Mouse (Mus musculus): ENCODE results near the gene Exosc2. TPM values are rescaled to one million over a fixed set of nuclear protein-coding genes. Genes with fewer than 3 reads are reported as not detected.
A peak's percentile ranks its signal among the peaks of the same experiment; 100 is the strongest.
"Not testable (repeated sequence)": the region's sequence is repeated elsewhere in the genome, so short reads cannot be mapped to it uniquely, and the experiment has no call there.

Gene Exosc2
- polyA plus RNA-seq, 1 experiment from 2014 or later = 52.2 TPM

DNA sequence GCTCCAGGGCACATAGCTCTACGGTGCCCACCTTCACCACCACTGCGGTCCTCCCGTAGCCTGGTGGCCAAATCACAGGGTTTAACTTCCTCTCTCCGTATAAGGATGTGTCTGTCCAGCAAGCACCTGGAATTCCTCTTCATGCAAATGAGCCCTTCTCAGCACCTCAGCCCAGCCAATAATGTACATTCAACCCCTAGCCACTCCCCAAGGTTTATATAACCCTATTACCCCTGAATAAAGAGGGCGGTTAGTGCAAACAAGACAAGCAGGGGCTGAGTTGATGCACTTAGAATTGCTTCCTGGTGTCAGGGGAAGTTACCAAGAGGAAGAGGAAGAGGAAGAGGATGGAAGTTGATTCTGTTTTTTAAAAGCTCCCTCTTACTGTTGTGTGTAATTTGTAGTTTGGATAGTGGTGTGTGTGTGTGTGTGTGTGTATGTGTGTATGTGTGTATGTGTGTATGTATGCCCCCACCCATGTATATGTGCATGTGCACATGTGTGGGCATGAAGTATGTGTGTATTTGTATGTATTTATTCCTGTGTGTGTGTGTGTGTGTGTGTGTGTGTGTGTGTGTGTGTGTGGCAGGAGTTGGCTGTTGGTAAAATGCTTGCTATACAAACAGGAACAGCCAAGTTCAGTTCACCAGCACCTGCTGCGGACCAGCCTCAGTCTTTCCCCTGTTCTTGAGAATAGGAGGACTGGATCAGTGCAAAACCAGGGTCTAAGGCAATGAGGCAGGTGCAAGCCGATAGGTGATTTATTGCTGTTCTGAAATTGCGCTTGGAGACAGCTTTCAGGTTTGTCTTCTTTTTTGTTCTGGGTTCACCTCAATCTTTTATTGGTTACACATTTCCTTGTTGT lies 7.3 kb upstream of the Exosc2 start:
- H3K4me3 ChIP-seq (replicated peaks; ENCODE audit: low read length) = no peak overlapping the region
- no peaks in the 10 kb centered on the region for H3K4me1 ChIP-seq (ENCODE audit: control insufficient read depth, insufficient read depth, low read length)
- WGBS = 45% methylated on average over 8 of the region's 8 CpGs
- no peak overlapping the region for H3K9ac ChIP-seq (ENCODE audit: low read length)
- no peaks in the 10 kb centered on the region for H3K9me3 ChIP-seq (replicated peaks; ENCODE audit: control insufficient read depth, low read length)
- no peak overlapping the region for H3K4me2 ChIP-seq (ENCODE audit: low read depth, low read length)
- H3K27ac ChIP-seq (ENCODE audit: low read length) = no peak overlapping the region
- peak; percentile 13; the same call in 1 of the 2 replicates for ATAC-seq (ENCODE audit: insufficient read depth, low FRiP score)
- no peaks in the 10 kb centered on the region for H3K36me3 ChIP-seq (ENCODE audit: control insufficient read depth, insufficient read depth, low read length)
- H3K27me3 ChIP-seq (ENCODE audit: control insufficient read depth, insufficient read depth, low read length) = no peaks in the 10 kb centered on the region; the same call in 1 of the 2 replicates

DNA sequence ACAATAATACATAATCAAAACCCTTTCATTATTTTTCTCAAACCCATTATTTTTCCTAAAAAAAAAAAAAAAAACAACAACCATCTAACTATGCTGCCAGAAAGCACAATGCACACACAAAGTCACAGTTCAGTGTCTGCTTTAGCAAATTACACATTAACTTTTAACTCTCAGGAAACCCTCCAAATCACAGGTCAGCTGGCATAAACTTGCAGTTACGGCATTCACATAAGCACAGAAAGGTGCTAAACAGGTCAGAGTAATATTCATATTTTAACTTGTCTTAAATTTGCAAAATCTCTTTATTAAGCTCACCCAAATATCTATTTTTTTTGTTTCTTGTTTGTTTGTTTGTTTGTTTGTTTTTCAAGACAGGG lies 6.7 kb upstream of the Exosc2 start:
- Histone ChIP-seq H3K4me1 (ENCODE audit: control insufficient read depth, insufficient read depth, low read length) (no peaks in the 10 kb centered on the region), H3K9me3 (replicated peaks; ENCODE audit: control insufficient read depth, low read length) (no peaks in the 10 kb centered on the region), H3K4me2 (ENCODE audit: low read depth, low read length) (no peak overlapping the region), H3K9ac (ENCODE audit: low read length) (no peak overlapping the region), H3K4me3 (replicated peaks; ENCODE audit: low read length) (no peak overlapping the region), H3K36me3 (ENCODE audit: control insufficient read depth, insufficient read depth, low read length) (no peaks in the 10 kb centered on the region), H3K27ac (ENCODE audit: low read length) (no peak overlapping the region), H3K27me3 (ENCODE audit: control insufficient read depth, insufficient read depth, low read length) (no peaks in the 10 kb centered on the region; the same call in 1 of the 2 replicates)
- ATAC-seq (ENCODE audit: insufficient read depth, low FRiP score) = no peak
- WGBS = 79% methylated on average over 1 of the region's 1 CpGs

DNA sequence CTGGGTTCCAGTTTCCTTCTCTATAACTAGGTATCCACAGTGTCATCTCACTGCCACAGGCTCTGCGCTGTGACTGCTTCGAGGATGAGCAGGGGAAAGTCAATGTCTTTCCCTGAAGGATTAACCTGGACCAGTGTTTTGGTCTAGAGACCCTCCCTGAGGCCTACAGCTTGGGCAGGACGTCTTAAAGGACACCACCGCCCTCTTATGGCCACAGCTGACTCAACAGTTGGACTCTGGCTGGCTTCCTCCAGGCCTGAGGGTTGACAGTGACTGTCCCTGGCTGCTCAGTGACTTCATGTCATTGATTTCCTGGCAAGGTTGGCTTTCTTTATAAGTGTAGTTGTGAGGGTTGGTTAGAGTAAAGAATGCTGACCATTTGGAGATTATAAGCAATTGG lies 3.2 kb upstream of the Exosc2 start:
- Histone ChIP-seq H3K4me2 (ENCODE audit: low read depth, low read length) (no peak overlapping the region), H3K9ac (ENCODE audit: low read length) (no peak overlapping the region), H3K27ac (ENCODE audit: low read length) (no peak overlapping the region), H3K9me3 (replicated peaks; ENCODE audit: control insufficient read depth, low read length) (no peaks in the 10 kb centered on the region), H3K4me1 (ENCODE audit: control insufficient read depth, insufficient read depth, low read length) (peaks cover 6% of the 10 kb centered on the region; the same call in 1 of the 2 replicates), H3K27me3 (ENCODE audit: control insufficient read depth, insufficient read depth, low read length) (no peaks in the 10 kb centered on the region), H3K4me3 (replicated peaks; ENCODE audit: low read length) (no peak overlapping the region), H3K36me3 (ENCODE audit: control insufficient read depth, insufficient read depth, low read length) (no peaks in the 10 kb centered on the region)
- no peak for ATAC-seq (ENCODE audit: insufficient read depth, low FRiP score)
- WGBS = 28% methylated on average over 4 of the region's 4 CpGs

DNA sequence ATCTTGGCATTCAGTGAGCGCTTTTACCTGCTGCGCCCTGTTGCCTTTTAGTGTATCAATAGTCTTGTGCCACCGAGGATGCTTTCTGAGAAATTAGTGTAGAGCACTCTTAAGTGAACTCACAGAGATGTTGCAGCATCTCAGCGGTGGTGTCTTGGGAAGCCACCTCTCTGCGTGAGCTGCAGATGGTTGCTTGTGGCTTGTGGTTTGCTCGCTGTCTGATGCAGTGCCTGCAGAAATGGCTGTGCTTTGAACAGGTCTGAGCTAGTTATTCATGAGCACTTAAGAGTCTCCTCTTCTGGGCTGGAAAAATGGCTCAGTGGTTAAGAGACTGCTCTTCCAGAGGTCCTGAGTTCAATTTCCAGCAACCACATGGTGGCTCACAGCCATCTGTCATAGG lies 8.1 kb downstream of the Exosc2 start:
- WGBS = 93% methylated on average over 6 of the region's 6 CpGs
- H3K4me3 ChIP-seq (replicated peaks; ENCODE audit: low read length) = no peak overlapping the region
- H3K9ac ChIP-seq (ENCODE audit: low read length) = no peak overlapping the region
- ATAC-seq (ENCODE audit: insufficient read depth, low FRiP score) = no peak
- H3K4me1 ChIP-seq (ENCODE audit: control insufficient read depth, insufficient read depth, low read length) = no peaks in the 10 kb centered on the region
- H3K36me3 ChIP-seq (ENCODE audit: control insufficient read depth, insufficient read depth, low read length) = peaks cover 29% of the 10 kb centered on the region
- H3K4me2 ChIP-seq (ENCODE audit: low read depth, low read length) = no peak overlapping the region
- no peak overlapping the region for H3K27ac ChIP-seq (ENCODE audit: low read length)
- H3K9me3 ChIP-seq (replicated peaks; ENCODE audit: control insufficient read depth, low read length) = no peaks in the 10 kb centered on the region
- H3K27me3 ChIP-seq (ENCODE audit: control insufficient read depth, insufficient read depth, low read length) = no peaks in the 10 kb centered on the region

DNA sequence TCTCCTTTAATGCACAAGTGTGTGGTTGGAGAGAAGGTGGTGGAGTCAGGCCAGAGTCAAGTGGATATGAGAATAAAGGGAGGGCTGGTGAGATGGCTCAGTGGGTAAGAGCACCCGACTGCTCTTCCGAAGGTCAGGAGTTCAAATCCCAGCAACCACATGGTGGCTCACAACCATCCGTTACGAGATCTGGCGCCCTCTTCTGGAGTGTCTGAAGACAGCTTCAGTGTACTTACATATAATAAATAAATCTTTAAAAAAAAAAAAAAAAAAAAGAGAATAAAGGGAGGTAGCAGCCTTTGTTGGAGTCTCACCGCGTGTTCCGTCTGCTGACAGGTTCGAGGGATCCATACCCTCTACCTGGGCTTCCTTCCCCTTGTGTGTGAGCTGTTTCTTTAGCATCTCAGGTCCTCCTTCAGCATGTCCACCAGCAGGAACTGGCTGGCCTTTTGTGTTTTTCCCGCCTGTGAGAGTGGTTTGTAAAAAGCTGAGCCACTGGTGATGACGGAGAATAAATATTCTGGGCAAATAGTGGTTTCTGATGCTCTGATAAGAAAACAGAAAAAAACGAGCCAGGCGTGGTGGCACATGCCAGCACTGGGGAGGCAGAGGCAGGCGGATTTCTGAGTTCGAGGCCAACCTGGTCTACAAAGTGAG lies 10.7 kb downstream of the Exosc2 start:
- 80% methylated on average over 15 of the region's 15 CpGs for WGBS
- ATAC-seq (ENCODE audit: insufficient read depth, low FRiP score); H3K27ac ChIP-seq (ENCODE audit: low read length); H3K9ac ChIP-seq (ENCODE audit: low read length); H3K9me3 ChIP-seq (replicated peaks; ENCODE audit: control insufficient read depth, low read length); H3K27me3 ChIP-seq (ENCODE audit: control insufficient read depth, insufficient read depth, low read length); H3K4me1 ChIP-seq (ENCODE audit: control insufficient read depth, insufficient read depth, low read length); H3K4me3 ChIP-seq (replicated peaks; ENCODE audit: low read length); H3K4me2 ChIP-seq (ENCODE audit: low read depth, low read length): not testable (repeated sequence)
- peaks cover 17% of the 10 kb centered on the region for H3K36me3 ChIP-seq (ENCODE audit: control insufficient read depth, insufficient read depth, low read length)

GRCm38 (mm10) chr2:31681731-31682235 lies 11.3 kb downstream of the Exosc2 start:
- no peak overlapping the region for H3K9ac ChIP-seq (ENCODE audit: low read length)
- no peak overlapping the region for H3K4me3 ChIP-seq (replicated peaks; ENCODE audit: low read length)
- no peak overlapping the region for H3K27ac ChIP-seq (ENCODE audit: low read length)
- peaks cover 17% of the 10 kb centered on the region for H3K36me3 ChIP-seq (ENCODE audit: control insufficient read depth, insufficient read depth, low read length)
- no peaks in the 10 kb centered on the region for H3K4me1 ChIP-seq (ENCODE audit: control insufficient read depth, insufficient read depth, low read length)
- ATAC-seq (ENCODE audit: insufficient read depth, low FRiP score) = no peak
- no peaks in the 10 kb centered on the region for H3K9me3 ChIP-seq (replicated peaks; ENCODE audit: control insufficient read depth, low read length)
- H3K4me2 ChIP-seq (ENCODE audit: low read depth, low read length) = no peak overlapping the region
- WGBS = 81% methylated on average over 6 of the region's 6 CpGs
- H3K27me3 ChIP-seq (ENCODE audit: control insufficient read depth, insufficient read depth, low read length) = no peaks in the 10 kb centered on the region

DNA sequence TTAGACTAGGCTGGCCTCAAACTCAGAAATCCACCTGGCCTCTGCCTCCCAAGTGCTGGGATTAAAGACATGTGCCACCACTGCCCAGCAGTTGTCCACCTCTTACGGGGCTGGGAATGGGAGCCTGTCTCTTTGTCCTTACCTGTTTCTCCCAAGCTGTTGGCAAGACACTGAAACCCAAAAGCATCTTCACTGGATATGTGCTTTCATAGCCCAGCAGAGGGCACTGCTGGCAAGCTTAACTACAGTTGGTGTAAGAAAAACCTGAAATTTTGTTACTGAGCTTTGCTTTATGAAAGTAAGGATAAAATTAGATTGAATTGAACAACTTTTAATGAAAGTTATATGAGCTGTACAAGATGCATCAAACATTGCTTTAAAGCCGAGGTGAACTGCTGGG lies 13.2 kb downstream of the Exosc2 start:
- H3K27ac ChIP-seq (ENCODE audit: low read length) = no peak overlapping the region
- H3K9ac ChIP-seq (ENCODE audit: low read length) = no peak overlapping the region
- H3K9me3 ChIP-seq (replicated peaks; ENCODE audit: control insufficient read depth, low read length) = no peaks in the 10 kb centered on the region
- no peaks in the 10 kb centered on the region for H3K4me1 ChIP-seq (ENCODE audit: control insufficient read depth, insufficient read depth, low read length)
- no peak overlapping the region for H3K4me3 ChIP-seq (replicated peaks; ENCODE audit: low read length)
- no peak for ATAC-seq (ENCODE audit: insufficient read depth, low FRiP score)
- H3K27me3 ChIP-seq (ENCODE audit: control insufficient read depth, insufficient read depth, low read length) = no peaks in the 10 kb centered on the region
- WGBS = 21% methylated on average over 2 of the region's 2 CpGs
- H3K36me3 ChIP-seq (ENCODE audit: control insufficient read depth, insufficient read depth, low read length) = peaks cover 8% of the 10 kb centered on the region; the same call in 1 of the 2 replicates
- H3K4me2 ChIP-seq (ENCODE audit: low read depth, low read length) = no peak overlapping the region

DNA sequence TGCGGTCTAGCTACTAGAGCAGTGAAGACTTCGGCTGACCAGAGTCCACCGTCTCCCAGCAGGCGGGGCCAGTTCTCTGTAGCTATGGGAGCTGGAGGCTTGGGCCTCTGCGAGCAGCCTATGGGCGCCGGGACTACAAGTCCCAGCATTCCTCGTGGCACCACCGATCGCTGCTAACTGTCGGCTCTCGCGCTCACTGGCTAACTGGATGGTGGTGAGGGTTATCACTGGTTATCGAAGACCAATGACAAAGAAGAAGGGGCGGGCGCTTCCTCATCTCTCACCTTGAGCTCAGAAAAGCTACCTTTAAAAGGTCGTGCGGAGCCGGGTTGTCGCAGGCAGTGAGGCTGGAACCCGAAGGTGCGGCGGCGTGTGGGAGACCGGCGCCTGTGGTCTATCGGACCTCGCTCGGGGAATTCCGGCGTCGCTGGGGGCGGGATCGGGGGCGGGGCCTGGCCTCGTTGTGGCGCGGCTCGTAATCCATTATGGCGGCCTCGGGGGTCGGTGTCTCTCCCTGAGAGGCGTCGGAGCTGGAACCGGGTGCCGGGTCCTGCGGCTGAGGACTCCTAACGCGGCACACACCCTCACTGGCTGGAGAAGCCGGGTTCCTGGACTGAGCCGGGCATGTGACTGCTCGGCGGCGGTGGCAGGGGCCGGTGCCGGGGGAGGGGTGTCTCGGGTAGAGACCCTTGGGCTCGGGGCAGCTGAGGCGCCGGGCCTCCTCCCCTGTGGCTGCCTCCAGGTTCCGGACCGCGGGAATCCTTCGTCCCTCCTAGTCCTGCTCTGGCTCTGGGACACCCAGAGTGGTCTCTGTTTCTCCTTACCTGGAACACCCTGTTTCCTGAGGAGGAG lies 17.8 kb downstream of the Exosc2 start, which contains the start of gene Abl1:
Gene Abl1 (plus strand): TSS at position 303 of the 852 bp plus-strand sequence.
- peaks cover 16% of the 10 kb centered on the region; the same call in 1 of the 2 replicates for H3K4me1 ChIP-seq (ENCODE audit: control insufficient read depth, insufficient read depth, low read length)
- no peaks in the 10 kb centered on the region for H3K27me3 ChIP-seq (ENCODE audit: control insufficient read depth, insufficient read depth, low read length)
- peak within 1 kb of the TSS; percentile 96 for H3K27ac ChIP-seq (ENCODE audit: low read length)
- H3K4me2 ChIP-seq (ENCODE audit: low read depth, low read length) = peak within 1 kb of the TSS; percentile 90
- no peaks in the 10 kb centered on the region for H3K36me3 ChIP-seq (ENCODE audit: control insufficient read depth, insufficient read depth, low read length)
- ATAC-seq (ENCODE audit: insufficient read depth, low FRiP score) = peak; percentile 99
- H3K9me3 ChIP-seq (replicated peaks; ENCODE audit: control insufficient read depth, low read length) = no peaks in the 10 kb centered on the region
- under 1% methylated on average over 63 of the region's 64 CpGs for WGBS
- H3K9ac ChIP-seq (ENCODE audit: low read length) = peak within 1 kb of the TSS; percentile 98
- H3K4me3 ChIP-seq (replicated peaks; ENCODE audit: low read length) = peak within 1 kb of the TSS; percentile 99
